Mouse (Mus musculus): ENCODE measurements around the gene Pusl1.

Gene Pusl1

GRCm38 (mm10) chr4:155843231-155843630 is 48.4 kb downstream of the Pusl1 start:
- no peak for DNase-seq (ENCODE audit: low read depth in 1 of 2, low spot score in 2 of 2)

DNA sequence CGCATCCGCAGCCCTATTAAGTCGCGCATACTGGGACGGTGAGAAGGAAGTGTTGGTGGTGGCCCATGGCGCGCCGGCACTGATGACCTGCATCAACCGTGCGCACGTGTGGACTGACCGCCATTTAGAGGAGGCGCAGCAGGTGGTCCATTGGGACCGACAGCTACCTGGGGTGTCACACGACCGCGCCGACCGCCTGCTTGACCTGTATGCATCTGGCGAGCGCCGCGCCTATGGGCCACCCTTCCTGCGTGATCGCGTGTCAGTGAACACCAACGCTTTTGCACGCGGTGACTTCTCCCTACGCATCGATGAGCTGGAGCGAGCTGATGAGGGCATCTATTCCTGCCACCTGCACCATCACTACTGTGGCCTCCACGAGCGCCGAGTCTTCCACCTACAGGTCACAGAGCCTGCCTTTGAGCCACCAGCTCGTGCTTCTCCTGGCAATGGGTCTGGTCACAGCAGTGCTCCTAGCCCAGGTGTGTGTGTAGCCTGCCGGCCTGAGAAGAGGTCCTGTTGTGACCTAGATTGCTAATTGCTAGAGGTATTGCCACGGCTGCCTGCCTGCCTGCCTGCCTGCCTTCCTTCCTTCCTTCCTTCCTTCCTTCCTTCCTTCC is 49.8 kb downstream of the Pusl1 start:
- no peak for DNase-seq (ENCODE audit: low read depth in 1 of 2, low spot score in 2 of 2)

- DNase-seq (ENCODE audit: low read depth in 1 of 2, low spot score in 2 of 2), result peak in 1 of 2 experiments; percentile 56
These were observed 50.6 kb downstream of the Pusl1 start for GRCm38 (mm10) chr4:155841003-155841454.

DNA sequence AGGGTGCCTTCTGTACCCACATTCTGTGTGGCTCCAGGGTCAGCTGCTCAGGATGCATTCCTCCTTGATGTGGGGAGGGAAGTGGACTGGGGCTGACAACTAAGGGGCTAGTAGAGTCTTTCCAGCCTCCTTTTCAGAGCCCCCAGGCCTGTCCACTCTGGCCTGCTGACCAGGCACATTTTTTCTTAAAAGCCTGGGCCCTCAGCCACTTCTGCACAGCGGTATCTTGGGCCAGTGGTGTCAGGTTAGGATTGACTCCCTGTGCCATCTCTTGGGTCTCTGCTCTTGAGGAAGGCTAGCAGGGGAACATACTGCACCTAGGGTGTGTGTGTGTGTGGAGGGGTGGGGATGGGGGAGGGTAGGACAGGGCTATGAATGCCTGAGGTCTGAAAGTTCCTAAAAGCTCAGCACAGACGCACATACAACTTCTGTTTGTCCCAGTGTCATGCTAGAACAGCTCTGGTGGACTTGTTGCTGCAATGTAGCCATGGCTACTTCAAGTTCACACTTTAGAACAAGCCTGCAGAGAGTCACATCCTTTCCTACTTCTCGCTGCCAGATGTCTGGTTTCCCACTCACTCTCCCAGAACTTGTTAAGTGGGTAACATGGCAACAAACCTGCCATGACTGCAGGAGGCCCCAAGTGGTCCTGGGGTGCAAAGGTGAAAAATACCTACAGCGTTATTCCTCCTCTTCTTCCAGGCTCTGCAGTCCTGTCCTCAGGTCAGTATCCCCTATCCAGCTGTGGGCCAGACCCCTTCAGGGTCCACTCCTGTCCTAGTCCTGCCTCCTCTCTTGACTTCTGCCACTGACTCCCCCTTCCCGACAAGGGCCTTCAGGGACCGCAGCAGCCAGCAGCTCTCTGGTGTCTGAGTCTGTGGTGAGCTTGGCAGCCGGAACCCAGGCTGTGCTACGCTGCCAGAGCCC is 51.2 kb downstream of the Pusl1 start:
- DNase-seq (ENCODE audit: low read depth in 1 of 2, low spot score in 2 of 2), result no peak

DNA sequence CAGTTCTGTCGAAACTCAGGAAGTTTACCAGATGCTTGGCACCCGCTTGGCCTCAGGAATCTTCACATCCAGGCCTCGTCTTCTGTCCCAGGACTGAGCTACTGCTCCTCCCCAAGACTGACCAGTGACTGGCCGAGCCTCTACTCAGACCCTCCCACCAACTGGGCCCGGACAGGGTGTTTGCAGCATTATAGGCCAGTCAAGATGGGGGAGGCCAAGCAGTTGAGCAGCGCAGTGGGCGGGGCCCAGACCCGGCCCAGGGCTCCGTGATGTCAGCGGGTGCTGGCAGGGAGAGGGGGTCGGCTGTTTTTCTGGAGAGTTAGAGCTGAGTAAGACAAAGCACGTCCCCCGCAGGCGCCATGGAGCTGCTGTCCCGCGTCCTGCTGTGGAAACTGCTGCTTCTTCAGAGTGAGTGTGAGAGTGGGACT is 52.1 kb downstream of the Pusl1 start, which contains the start of gene Mxra8:
TSS of gene Mxra8 (plus strand) at position 198 of the 428 bp plus-strand sequence.
- DNase-seq (ENCODE audit: low read depth in 1 of 2, low spot score in 2 of 2), result no peak

DNA sequence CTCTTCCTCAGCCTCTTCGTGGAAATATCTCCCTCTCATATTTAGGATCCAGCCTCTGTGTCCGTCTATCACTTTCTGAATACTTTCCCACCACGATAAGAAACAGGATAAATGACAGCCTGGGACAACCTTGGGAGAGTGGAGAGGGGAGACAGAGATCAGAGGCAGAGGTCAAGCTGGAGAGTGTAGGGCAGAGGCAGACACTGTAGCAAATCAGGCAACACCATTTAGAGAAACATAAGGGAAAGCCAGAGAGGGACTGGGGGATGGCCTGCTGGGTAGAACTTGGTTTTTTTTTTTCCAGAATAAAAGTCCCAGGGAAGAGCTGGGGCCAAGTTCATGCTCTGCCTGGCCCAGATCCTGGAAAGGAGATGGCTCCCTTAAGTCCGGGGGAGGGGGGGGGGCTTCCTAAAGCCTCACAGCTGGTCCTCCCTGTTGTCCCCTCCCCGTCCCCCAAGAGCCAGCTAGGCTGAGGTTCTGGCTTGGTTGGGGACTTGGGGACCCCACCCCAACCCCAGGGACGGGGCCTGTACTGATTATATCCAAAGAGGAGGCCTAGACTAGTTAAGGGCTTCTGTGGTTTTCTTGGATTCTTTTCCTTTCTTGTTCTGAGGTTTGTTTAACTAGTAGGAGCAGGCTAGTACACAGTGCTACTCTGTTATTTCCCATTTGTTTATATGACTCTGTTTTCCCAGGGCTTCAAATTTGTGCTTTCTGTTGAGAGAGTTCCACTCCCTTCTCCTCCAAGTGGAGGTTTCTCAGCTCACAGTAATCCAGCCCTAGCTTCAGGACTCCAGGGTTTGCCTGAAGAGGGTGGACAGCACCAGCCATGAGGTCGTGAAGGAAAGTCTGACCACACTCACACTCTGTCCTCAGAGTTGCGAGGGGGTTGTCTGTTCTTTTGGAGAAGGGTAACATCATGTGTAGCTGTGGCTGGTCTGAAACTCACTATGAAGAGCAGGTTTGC is 53.1 kb downstream of the Pusl1 start:
- no peak for DNase-seq (ENCODE audit: low read depth in 1 of 2, low spot score in 2 of 2)
